ENCODE assay signal across 8 mouse cellular contexts in genomic region chr17:65916135-65916668, GRCm38 (mm10). TPM values are rescaled to one million over a fixed set of nuclear protein-coding genes. Genes with fewer than 3 reads are reported as not detected.
DNase-seq lines count a peak whose midpoint lies in the region; ATAC-seq and TF ChIP-seq lines count a peak whose summit lies in the region.

No protein-coding gene starts in this region.

- no peak for TF ChIP-seq CTCF in forebrain, postnatal 0 days (IDR thresholded peaks at IDR 0.05; ENCODE audit: low read depth)

- no peaks in the 10 kb centered on the region for H3K36me3 ChIP-seq in forebrain, postnatal 0 days (ENCODE audit: insufficient read depth)

- H3K27ac ChIP-seq in forebrain, postnatal 0 days (ENCODE audit: low read depth, low read length): peak overlapping the region; percentile 72

- H3K4me2 ChIP-seq in forebrain, postnatal 0 days (ENCODE audit: low read depth): no peak overlapping the region

- no peak overlapping the region for H3K4me3 ChIP-seq in forebrain, postnatal 0 days (ENCODE audit: low read depth, low read length)

- intact Hi-C loops in heart, postnatal 14 days (cut with DNase I): loop anchor here (2.0 kb wide), 1 partner anchor 31 kb away; the partner anchor contains the start of gene Ralbp1

- no peaks in the 10 kb centered on the region for H3K27me3 ChIP-seq in forebrain, postnatal 0 days (ENCODE audit: insufficient read depth, low read length)

- H3K9ac ChIP-seq in forebrain, postnatal 0 days: no peak overlapping the region

- DNase-seq in embryo, embryonic 9.5 days (ENCODE audit: extremely low spot score): peak; percentile 18
- no peak for DNase-seq in embryo, embryonic 10.5 days (ENCODE audit: low spot score)
- peak; percentile 80 for DNase-seq in forebrain, postnatal 0 days
- DNase-seq in heart, postnatal 14 days: peak; percentile 94
- peak; percentile 90 to 93 for DNase-seq in kidney, postnatal 4 days
- DNase-seq in lung, postnatal 10 days: peak; percentile 95
- peak; percentile 64 to 79 for DNase-seq in right cerebral cortex, adult 2 months (ENCODE audit: low spot score in 2 of 2)
- no peak for DNase-seq in yolk sac, embryonic 10.5 days (ENCODE audit: low spot score)

- ATAC-seq in forebrain, postnatal 0 days: peak; percentile 94

- H3K9me3 ChIP-seq in forebrain, postnatal 0 days (ENCODE audit: low read length): no peaks in the 10 kb centered on the region

- WGBS in forebrain, postnatal 0 days: 9% methylated on average over 8 of the region's 8 CpGs

- H3K4me1 ChIP-seq in forebrain, postnatal 0 days (ENCODE audit: insufficient read depth): no peaks in the 10 kb centered on the region

RNA-seq across cellular contexts. Expression of gene Ralbp1, which starts 30.6 kb away (rescaled TPM):
- 39.9 and 40.7 TPM in 2 replicates for total RNA-seq in forebrain, postnatal 0 days (2014; rRNA removed)
- polyA plus RNA-seq in forebrain, postnatal 0 days (2015; fragmentation: Nextera tagmentation; extraction: Ambion mirVana): 34.4 and 47.7 TPM in 2 replicates
- 10 to 100 TPM; 38.1 to 38.9 TPM for total RNA-seq in heart, postnatal 14 days (2021)

RNA-seq across cellular contexts. Expression of gene Twsg1, which starts 34.8 kb away (rescaled TPM):
- 42.1 and 50.2 TPM in 2 replicates for total RNA-seq in forebrain, postnatal 0 days (2014; rRNA removed)
- 38.1 and 46.1 TPM in 2 replicates for polyA plus RNA-seq in forebrain, postnatal 0 days (2015; fragmentation: Nextera tagmentation; extraction: Ambion mirVana)
- 10 to 100 TPM; 68.2 to 69.8 TPM for total RNA-seq in heart, postnatal 14 days (2021)

Comparison
In these comparisons a context has a peak if more than half of its experiments do, and no peak if none do; other contexts are left out.
1. DNase-seq: peak in embryo, embryonic 9.5 days (single experiment), forebrain, postnatal 0 days (single experiment), heart, postnatal 14 days (2 of 2), kidney, postnatal 4 days (2 of 2), lung, postnatal 10 days (single experiment) and right cerebral cortex, adult 2 months (2 of 2); none in embryo, embryonic 10.5 days (single experiment) and yolk sac, embryonic 10.5 days (single experiment).